Mouse (Mus musculus) midbrain, postnatal 0 days (tissue): Measurements from ENCODE around the gene Gcnt4. TPM values are rescaled to one million over a fixed set of nuclear protein-coding genes. Genes with fewer than 3 reads are reported as not detected.

ENCODE experiments used
- ATAC-seq: fragments of 200-750 bp; cut with Nextera tagmentation; 2 replicates; pipeline ENCODE4 v1.8.0; 2017; ENCODE audit warnings: moderate number of reproducible peaks, mild to moderate bottlenecking, moderate TSS enrichment, moderate library complexity; ENCODE audit not compliant: low FRiP score
- DNase-seq: peaks from one replicate; pipeline ENCODE4 v3.0.0-alpha.2; 2015; ENCODE audit warnings: low spot score
- H3K27ac ChIP-seq: fragments of 300-500 bp; sonication (generic); 2 replicates; pipeline ENCODE4 v1.5.1; 2014; ENCODE audit warnings: low read depth, mild to moderate bottlenecking, low read length, mixed read lengths
- H3K27me3 ChIP-seq: fragments of 300-500 bp; sonication (generic); 2 replicates; pipeline ENCODE4 v1.6.1; 2014; ENCODE audit warnings: low read length, control low read depth, mixed read lengths; ENCODE audit not compliant: insufficient read depth
- H3K36me3 ChIP-seq: fragments of 300-500 bp; sonication (generic); 2 replicates; pipeline ENCODE4 v1.6.1; 2014; ENCODE audit warnings: low read length, control low read depth, mixed read lengths; ENCODE audit not compliant: insufficient read depth
- H3K4me1 ChIP-seq: fragments of 300-500 bp; sonication (generic); 2 replicates; pipeline ENCODE4 v1.6.1; 2014; ENCODE audit warnings: mild to moderate bottlenecking, control low read depth, antibody characterized with exemption, low read length, mixed read lengths; ENCODE audit not compliant: insufficient read depth
- H3K4me2 ChIP-seq: fragments of 300-500 bp; sonication (generic); 2 replicates; pipeline ENCODE4 v1.6.1; 2014; ENCODE audit warnings: low read depth, mild to moderate bottlenecking, low read length, mixed read lengths; ENCODE audit not compliant: poor library complexity, severe bottlenecking
- H3K4me3 ChIP-seq: fragments of 300-500 bp; sonication (generic); 2 replicates; pipeline ENCODE4 v1.5.1; 2014; ENCODE audit warnings: low read depth, mild to moderate bottlenecking, low read length, moderate library complexity
- H3K9ac ChIP-seq: fragments of 300-500 bp; sonication (generic); replicated peaks from 2 replicates; pipeline ENCODE4 v1.6.1; 2014; ENCODE audit warnings: mild to moderate bottlenecking, low read length, moderate library complexity, mixed read lengths; ENCODE audit not compliant: poor library complexity, severe bottlenecking
- H3K9me3 ChIP-seq: fragments of 300-500 bp; sonication (generic); 2 replicates; pipeline ENCODE4 v1.6.1; 2016; ENCODE audit warnings: low read length, control low read depth
- CTCF ChIP-seq: IDR thresholded peaks from 2 replicates; pipeline ENCODE4 v1.5.1; 2016; ENCODE audit warnings: antibody characterized with exemption, mild to moderate bottlenecking
- WGBS: fragments of 180-500 bp; shearing (Covaris S2); extraction: QIAGEN DNeasy Blood & Tissue Kit; methylation state at CpG from one replicate; pipeline ENCODE4 v1.1.7; 2014; 5-methylcytosine and 5-hydroxymethylcytosine counted together
- polyA plus RNA-seq: library from polyadenylated mRNA; unstranded; fragments of >200 nt; fragmentation: Nextera tagmentation; extraction: Ambion mirVana; gene quantifications from 2 replicates; pipeline ENCODE4 v1.2.1, GENCODE M21; 2015
- total RNA-seq: library from RNA; depleted of rRNA; stranded (reverse); fragments of >200 nt; gene quantifications from 2 replicates; pipeline ENCODE4 v1.2.3, GENCODE M21; 2014

The Gcnt4 gene
- total and polyA plus RNA-seq, 2 experiments from 2014 or later, result 0.22 to 0.93 TPM

DNA sequence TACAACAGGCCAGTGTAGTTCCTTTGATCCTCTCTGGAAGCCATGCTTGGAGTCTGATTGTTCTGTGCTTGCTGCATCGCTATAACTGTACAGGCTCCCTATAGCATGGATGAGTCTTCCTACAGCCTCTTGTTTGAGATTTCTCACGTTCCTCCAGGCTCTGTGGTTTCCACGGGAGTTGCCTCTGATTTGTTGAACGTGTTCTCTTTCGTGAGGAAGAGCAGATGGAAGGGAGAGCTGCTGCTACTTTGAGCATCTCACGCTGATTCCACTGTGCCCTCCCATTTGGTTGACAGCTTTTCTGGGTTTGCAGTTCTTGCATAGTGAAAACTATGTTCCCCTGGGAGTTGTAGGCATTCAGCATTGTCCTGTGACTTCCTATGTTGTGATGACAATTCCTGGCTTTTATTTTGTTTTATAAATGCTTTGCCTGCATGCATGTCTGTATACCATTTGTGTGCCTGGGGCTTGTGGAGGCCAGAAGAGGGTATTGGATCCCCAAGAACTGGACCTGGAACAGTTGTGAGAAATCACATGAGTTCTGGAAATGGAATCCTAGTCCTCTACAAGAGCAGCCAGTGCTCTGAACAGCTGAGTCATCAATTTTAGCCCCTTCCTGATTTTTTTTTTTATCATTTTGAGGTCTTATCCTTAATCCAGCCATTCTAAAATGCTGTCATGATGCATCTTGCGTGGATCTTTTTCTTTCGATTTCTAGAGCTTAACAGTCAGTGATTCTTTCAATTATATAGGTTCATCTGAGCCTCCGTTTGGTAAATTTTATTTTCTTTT lies 37.1 kb downstream of the Gcnt4 start:
- no peak for TF ChIP-seq CTCF
- no peak overlapping the region for H3K4me2 ChIP-seq
- H3K9ac ChIP-seq, result no peak overlapping the region
- 73% methylated on average over 9 of the region's 9 CpGs for WGBS
- no peaks in the 10 kb centered on the region for H3K36me3 ChIP-seq
- ATAC-seq (no peak), DNase-seq (peak; percentile 26)
- no peaks in the 10 kb centered on the region for H3K27me3 ChIP-seq
- H3K9me3 ChIP-seq, result no peaks in the 10 kb centered on the region
- no peak overlapping the region for H3K4me3 ChIP-seq
- no peak overlapping the region for H3K27ac ChIP-seq
- no peaks in the 10 kb centered on the region for H3K4me1 ChIP-seq

- Histone ChIP-seq H3K4me2 (no peak overlapping the region), H3K9me3 (no peaks in the 10 kb centered on the region), H3K9ac (no peak overlapping the region), H3K27ac (no peak overlapping the region), H3K36me3 (no peaks in the 10 kb centered on the region), H3K27me3 (no peaks in the 10 kb centered on the region), H3K4me3 (no peak overlapping the region), H3K4me1 (no peaks in the 10 kb centered on the region)
- ATAC-seq, result no peak
- no peak for DNase-seq
- TF ChIP-seq CTCF, result no peak
- WGBS, result 89% methylated on average over 5 of the region's 5 CpGs
These were observed 38.3 kb downstream of the Gcnt4 start for GRCm38 (mm10) chr13:96962801-96963200.

DNA sequence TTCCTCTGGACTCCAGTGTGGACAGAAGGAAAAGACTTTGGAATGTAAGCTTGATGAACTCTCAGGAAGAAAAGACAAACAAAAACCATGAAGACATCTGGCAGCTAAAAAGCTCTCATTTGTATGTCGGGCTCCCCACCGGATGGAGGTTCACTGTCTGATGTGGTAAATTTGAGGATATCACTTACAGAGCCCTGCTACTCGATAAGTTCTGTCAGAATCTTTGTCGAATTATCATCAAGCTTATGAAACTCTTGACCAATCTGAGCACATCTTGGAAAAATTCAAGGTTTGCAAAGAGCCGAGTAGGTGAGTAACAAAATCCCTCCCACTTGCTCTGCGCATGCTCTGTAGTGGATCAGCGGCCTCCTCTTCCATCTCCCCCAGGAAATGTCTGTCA lies 40.5 kb downstream of the Gcnt4 start:
- no peak overlapping the region for H3K9ac ChIP-seq
- no peak for TF ChIP-seq CTCF
- H3K27me3 ChIP-seq, result no peaks in the 10 kb centered on the region
- no peak overlapping the region for H3K4me3 ChIP-seq
- H3K36me3 ChIP-seq, result no peaks in the 10 kb centered on the region
- ATAC-seq, result no peak
- DNase-seq, result no peak
- H3K4me1 ChIP-seq, result no peaks in the 10 kb centered on the region
- H3K4me2 ChIP-seq, result no peak overlapping the region
- no peak overlapping the region for H3K27ac ChIP-seq
- no peaks in the 10 kb centered on the region for H3K9me3 ChIP-seq
- WGBS, result 91% methylated on average over 7 of the region's 7 CpGs

DNA sequence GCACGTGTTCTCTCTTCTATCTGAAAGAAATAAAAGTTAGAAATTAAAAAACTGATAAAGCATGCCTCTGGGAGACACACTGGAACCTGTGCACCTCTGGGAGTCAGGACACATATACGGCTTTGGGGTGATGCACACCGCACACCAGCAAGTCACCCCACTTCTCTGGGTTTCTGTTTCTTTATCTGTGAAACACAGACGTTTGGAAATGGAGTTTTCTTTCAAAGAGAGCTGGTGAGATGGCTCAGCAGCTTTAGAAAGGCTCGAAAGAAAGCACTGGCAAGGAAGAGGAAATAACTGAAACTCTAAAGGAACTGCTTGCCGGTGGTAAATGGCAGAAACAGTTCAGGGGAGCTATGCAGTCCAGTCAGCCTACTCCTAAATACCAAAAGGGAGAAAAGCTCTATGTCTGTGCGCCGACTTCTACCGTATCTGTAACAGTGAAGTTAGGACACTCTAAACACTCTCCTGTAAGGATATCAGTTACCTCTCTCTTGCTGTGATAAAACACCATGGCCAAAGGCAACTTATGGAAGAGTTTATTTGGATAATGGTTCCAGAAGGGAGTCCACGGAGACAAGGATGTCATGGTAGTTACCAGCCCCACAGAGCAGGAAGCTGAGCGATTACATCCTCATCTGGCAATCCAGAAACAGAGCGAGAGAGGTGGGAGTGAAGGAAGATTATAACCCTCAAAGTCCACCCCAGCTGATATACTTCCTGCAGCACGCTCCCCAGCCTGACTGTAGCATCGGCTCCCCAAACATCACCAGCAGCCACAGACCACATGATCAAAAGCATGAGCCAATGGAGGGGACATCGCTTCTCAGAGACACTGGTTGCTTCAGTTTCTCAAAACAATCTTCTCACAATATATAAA lies 42.0 kb downstream of the Gcnt4 start:
- 0 out of 2 replicates have a peak overlapping the region, but pooled peaks have one; percentile 2 for H3K4me2 ChIP-seq
- no peak overlapping the region for H3K9ac ChIP-seq
- H3K27me3 ChIP-seq, result no peaks in the 10 kb centered on the region
- no peak for DNase-seq
- H3K36me3 ChIP-seq, result no peaks in the 10 kb centered on the region
- WGBS, result 67% methylated on average over 15 of the region's 15 CpGs
- H3K9me3 ChIP-seq, result no peaks in the 10 kb centered on the region
- no peaks in the 10 kb centered on the region for H3K4me1 ChIP-seq
- no peak for ATAC-seq
- no peak for TF ChIP-seq CTCF
- H3K27ac ChIP-seq, result no peak overlapping the region
- H3K4me3 ChIP-seq, result no peak overlapping the region

DNA sequence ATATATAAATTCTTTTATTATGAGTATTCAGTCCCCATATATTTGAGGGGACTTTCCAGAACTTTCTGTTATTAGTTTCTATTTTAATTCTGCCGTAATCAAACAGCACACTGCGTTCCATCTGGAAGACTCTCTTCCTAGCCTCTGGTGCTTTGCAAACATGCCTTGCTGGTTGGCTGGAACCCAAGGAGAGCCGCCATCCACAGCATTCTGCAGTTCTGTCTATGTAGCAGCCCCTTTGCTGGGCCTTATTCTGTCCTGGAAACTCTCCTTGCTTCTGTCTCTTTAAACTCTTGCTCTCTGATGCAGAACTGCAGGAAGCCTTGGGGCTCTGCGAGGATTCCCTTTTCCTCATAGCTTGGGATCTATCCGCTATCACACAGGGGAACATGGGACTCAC lies 42.6 kb downstream of the Gcnt4 start:
- Histone ChIP-seq H3K27me3 (no peaks in the 10 kb centered on the region), H3K27ac (no peak overlapping the region), H3K9ac (no peak overlapping the region), H3K36me3 (no peaks in the 10 kb centered on the region), H3K9me3 (no peaks in the 10 kb centered on the region), H3K4me2 (no peak overlapping the region), H3K4me1 (no peaks in the 10 kb centered on the region), H3K4me3 (no peak overlapping the region)
- no peak for TF ChIP-seq CTCF
- ATAC-seq, result no peak
- WGBS, result 85% methylated on average over 5 of the region's 5 CpGs
- no peak for DNase-seq

GRCm38 (mm10) chr13:96967822-96968221 lies 43.3 kb downstream of the Gcnt4 start:
- no peak overlapping the region for H3K4me3 ChIP-seq
- 90% methylated on average over 2 of the region's 2 CpGs for WGBS

More at GRCm38 (mm10) chr13:96967822-96968221, 43.3 kb downstream of the Gcnt4 start:
- no peaks in the 10 kb centered on the region for H3K4me1 ChIP-seq
- H3K9ac ChIP-seq, result no peak overlapping the region
- no peak overlapping the region for H3K27ac ChIP-seq
- no peak for TF ChIP-seq CTCF
- ATAC-seq, result no peak
- H3K27me3 ChIP-seq, result no peaks in the 10 kb centered on the region
- H3K9me3 ChIP-seq, result no peaks in the 10 kb centered on the region
- DNase-seq, result no peak
- H3K36me3 ChIP-seq, result no peaks in the 10 kb centered on the region
- no peak overlapping the region for H3K4me2 ChIP-seq
